Mouse (Mus musculus): ENCODE results near the gene Bicra.
A peak's percentile ranks its signal among the peaks of the same experiment; 100 is the strongest.

Bicra gene

GRCm38 (mm10) chr7:15933437-15934359, 114.0 kb downstream of the Bicra start:
- DNase-seq = no peak

DNA sequence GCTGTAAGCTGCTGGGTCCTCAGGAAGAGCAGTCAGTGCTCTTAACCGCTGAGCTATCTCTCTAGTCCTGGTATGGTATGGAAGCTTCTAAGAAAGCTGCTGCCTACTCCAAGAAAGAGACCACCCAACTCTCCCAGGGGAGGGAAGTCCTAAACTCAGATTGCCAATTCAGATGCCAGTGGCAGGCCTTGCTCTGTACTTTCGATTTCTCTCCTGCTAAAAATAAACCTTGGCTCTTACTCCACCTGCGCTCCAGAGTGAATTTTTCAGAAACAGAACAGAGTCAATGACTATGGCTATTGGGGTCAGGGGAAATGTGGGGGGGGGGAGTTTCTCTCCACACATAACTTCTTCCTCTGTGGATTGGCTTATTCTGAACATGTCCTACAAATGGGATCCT, 116.1 kb downstream of the Bicra start:
- DNase-seq = no peak

GRCm38 (mm10) chr7:15930543-15930942, 117.2 kb downstream of the Bicra start:
- no peak for DNase-seq

DNA sequence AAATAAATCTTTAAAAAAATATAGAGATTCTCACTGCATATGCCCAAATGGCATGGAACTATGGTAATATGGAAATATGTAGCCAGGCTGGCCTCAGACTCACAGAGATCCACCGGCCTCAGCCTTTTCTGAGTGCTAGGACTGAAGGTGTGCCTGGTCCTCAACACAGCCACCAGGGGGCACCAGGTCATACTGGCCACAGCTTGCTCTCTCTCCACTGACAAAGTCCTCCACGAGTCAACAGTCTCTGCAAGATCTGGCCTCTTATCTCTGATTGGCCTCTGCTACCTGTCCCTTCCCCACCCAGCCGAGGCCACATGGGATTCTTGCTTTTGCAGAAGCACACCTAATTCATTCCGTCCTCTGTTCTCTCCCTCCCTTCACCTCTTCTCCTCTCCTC, 117.8 kb downstream of the Bicra start:
- DNase-seq = peak; percentile 58

GRCm38 (mm10) chr7:15922220-15922773, 125.4 kb downstream of the Bicra start, which contains the start of gene Selenow:
Selenow (minus strand) TSS chr7:15922402.
- DNase-seq = peak; percentile 96

DNA sequence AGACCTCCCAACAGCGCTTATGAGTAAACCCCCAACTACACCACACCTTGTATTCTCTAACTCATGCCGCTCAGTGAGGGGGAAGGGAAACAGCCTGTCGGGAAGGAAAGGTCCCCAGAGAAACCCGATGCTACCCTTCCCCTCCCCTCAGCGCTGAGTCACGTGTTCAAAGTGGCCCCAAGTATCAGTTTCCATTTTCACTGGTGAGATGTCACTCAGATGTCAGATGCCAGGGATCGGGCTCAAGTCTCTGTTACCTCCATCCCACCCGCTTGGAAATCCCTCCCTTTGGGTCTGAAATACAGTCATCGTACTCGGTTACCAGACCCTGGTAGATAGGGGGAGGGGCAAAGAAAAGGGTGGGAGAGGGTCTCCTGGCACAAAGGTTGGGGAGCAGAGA, 125.9 kb downstream of the Bicra start:
- DNase-seq = peak; percentile 80
